Mouse (Mus musculus): Measurements from ENCODE around the gene Usp24. TPM values are rescaled to one million over a fixed set of nuclear protein-coding genes. Genes with fewer than 3 reads are reported as not detected.

Usp24 gene
- total and polyA plus RNA-seq, 3 experiments: 27.0 to 40.8 (median 31.9) TPM

DNA sequence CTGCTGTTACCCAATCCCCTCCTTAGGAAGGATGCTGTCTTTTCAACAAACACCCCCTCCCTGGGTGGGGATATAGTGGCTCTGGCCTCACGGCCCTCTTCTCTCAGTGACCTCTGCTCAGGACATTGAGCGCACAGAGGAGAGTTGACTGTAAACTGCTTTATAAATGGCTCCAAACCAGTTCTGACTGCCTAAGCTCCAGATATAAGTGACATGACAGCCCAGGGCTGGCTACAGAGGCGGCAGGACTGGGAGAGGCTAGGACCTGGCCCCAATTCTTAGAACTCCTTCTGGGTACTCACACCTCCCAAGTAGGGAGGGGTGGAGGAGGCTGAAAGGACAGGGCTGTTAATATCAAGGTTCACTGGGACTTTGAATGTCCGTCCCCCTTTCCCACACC, 174.6 kb downstream of the Usp24 start:
- H3K79me2 ChIP-seq (ENCODE audit: control insufficient read depth, insufficient read depth, low read length, poor library complexity): no peaks in the 10 kb centered on the region
- no peak overlapping the region for H3K9ac ChIP-seq (ENCODE audit: control insufficient read depth, low read depth, low read length, poor library complexity, severe bottlenecking)
- TF ChIP-seq ZKSCAN1 (IDR thresholded peaks at IDR 0.05; ENCODE audit: low read depth, low read length): no peak
- TF ChIP-seq SMC3 (IDR thresholded peaks at IDR 0.05; ENCODE audit: low read depth, low read length): no peak
- TF ChIP-seq MAX (IDR thresholded peaks at IDR 0.05; ENCODE audit: low read length): no peak
- TF ChIP-seq GATA1 (IDR thresholded peaks at IDR 0.05; ENCODE audit: low read depth, low read length): no peak
- TF ChIP-seq MXI1 (IDR thresholded peaks at IDR 0.05; ENCODE audit: low read depth, low read length): no peak
- no peak for TF ChIP-seq UBTF (IDR thresholded peaks at IDR 0.05; ENCODE audit: borderline replicate concordance, insufficient read depth, low read depth, low read length)
- H3K4me3 ChIP-seq (ENCODE audit: control insufficient read depth in 1 of 2, insufficient read depth in 1 of 2, low read depth in 2 of 2, low read length in 2 of 2): no peak overlapping the region
- H3K27me3 ChIP-seq (ENCODE audit: control insufficient read depth in 1 of 2, insufficient read depth in 2 of 2, low read length in 2 of 2): peaks cover 0 to 4% of the 10 kb centered on the region in 2 experiments; a peak in 2 of 4 replicates
- no peaks in the 10 kb centered on the region for H3K9me3 ChIP-seq (replicated peaks; ENCODE audit: insufficient read depth, low read length)
- H3K36me3 ChIP-seq (ENCODE audit: control insufficient read depth in 1 of 2, insufficient read depth in 2 of 2, low read length in 2 of 2): no peaks in the 10 kb centered on the region
- no peak for DNase-seq (ENCODE audit: low read depth, low spot score)
- no peak overlapping the region for H3K27ac ChIP-seq (ENCODE audit: control insufficient read depth, low read depth, low read length)
- no peaks in the 10 kb centered on the region for H3K4me1 ChIP-seq (ENCODE audit: control insufficient read depth in 1 of 2, insufficient read depth in 2 of 2, low read length in 2 of 2)

Other genes with a start within 250 kb of the Usp24 start
- 96.0 and 106 TPM in 2 replicates for gene Pcsk9, start 148.1 kb downstream of the Usp24 start, total RNA-seq (2012; rRNA removed)
- gene Pcsk9, start 148.1 kb downstream of the Usp24 start, polyA plus RNA-seq (2012; ENCODE audit: insufficient read depth in 1 of 2, insufficient read length in 2 of 2, low read depth in 1 of 2, low replicate concordance in 2 of 2, missing spikeins in 1 of 2): 100 to 1,000 TPM in 1 of 2 experiments, not detected in 1; 107 TPM
- 0.04 TPM in 1 of 2 replicates, not detected in the other for gene Bsnd, start 176.1 kb downstream of the Usp24 start, total RNA-seq (2012; rRNA removed)
- gene Bsnd, start 176.1 kb downstream of the Usp24 start, polyA plus RNA-seq (2012; ENCODE audit: insufficient read depth in 1 of 2, insufficient read length in 2 of 2, low read depth in 1 of 2, low replicate concordance in 2 of 2, missing spikeins in 1 of 2): not detected
- 37.6 and 39.2 TPM in 2 replicates for gene Dhcr24, start 244.8 kb downstream of the Usp24 start, total RNA-seq (2012; rRNA removed)
- gene Dhcr24, start 244.8 kb downstream of the Usp24 start, polyA plus RNA-seq (2012; ENCODE audit: insufficient read depth in 1 of 2, insufficient read length in 2 of 2, low read depth in 1 of 2, low replicate concordance in 2 of 2, missing spikeins in 1 of 2): 10 to 100 TPM in 1 of 2 experiments, not detected in 1; 63.0 TPM